Mouse (Mus musculus): ENCODE measurements around the gene Spdl1. TPM values are rescaled to one million over a fixed set of nuclear protein-coding genes. Genes with fewer than 3 reads are reported as not detected.

Spdl1 gene
- total and polyA plus RNA-seq, 3 experiments, result 24.2 to 36.3 TPM; not detected in 1

- Histone ChIP-seq H3K27me3 (ENCODE audit: control insufficient read depth in 1 of 2, insufficient read depth in 2 of 2, low read length in 2 of 2) (peaks cover 2% of the 10 kb centered on the region in 2 experiments; a peak in 2 of 4 replicates), H3K36me3 (ENCODE audit: control insufficient read depth in 1 of 2, insufficient read depth in 2 of 2, low read length in 2 of 2) (no peaks in the 10 kb centered on the region), H3K9ac (ENCODE audit: control insufficient read depth, low read depth, low read length, poor library complexity, severe bottlenecking) (no peak overlapping the region), H3K4me1 (ENCODE audit: control insufficient read depth in 1 of 2, insufficient read depth in 2 of 2, low read length in 2 of 2) (no peaks in the 10 kb centered on the region), H3K27ac (ENCODE audit: control insufficient read depth, low read depth, low read length) (no peak overlapping the region), H3K9me3 (replicated peaks; ENCODE audit: insufficient read depth, low read length) (no peaks in the 10 kb centered on the region), H3K4me3 (ENCODE audit: control insufficient read depth in 1 of 2, insufficient read depth in 1 of 2, low read depth in 2 of 2, low read length in 2 of 2) (no peak overlapping the region), H3K79me2 (ENCODE audit: control insufficient read depth, insufficient read depth, low read length, poor library complexity) (no peaks in the 10 kb centered on the region)
- TF ChIP-seq GATA1 (IDR thresholded peaks at IDR 0.05; ENCODE audit: low read depth, low read length), result no peak
- TF ChIP-seq EP300 (IDR thresholded peaks at IDR 0.05; ENCODE audit: low read depth in 1 of 2, low read length in 2 of 2), result no peak
- no peak for TF ChIP-seq GABPA (IDR thresholded peaks at IDR 0.05; ENCODE audit: low read depth, low read length)
- no peak for TF ChIP-seq HCFC1 (IDR thresholded peaks at IDR 0.05; ENCODE audit: low read depth, low read length)
- no peak for TF ChIP-seq MAZ (IDR thresholded peaks at IDR 0.05; ENCODE audit: low read depth, low read length)
- DNase-seq (ENCODE audit: low read depth, low spot score), result no peak
These were observed 23.2 kb upstream of the Spdl1 start for GRCm38 (mm10) chr11:34856652-34857051.

GRCm38 (mm10) chr11:34846268-34846652, 12.8 kb upstream of the Spdl1 start:
- DNase-seq (ENCODE audit: low read depth, low spot score), result no peak
- Histone ChIP-seq H3K36me3 (ENCODE audit: control insufficient read depth in 1 of 2, insufficient read depth in 2 of 2, low read length in 2 of 2) (no peaks in the 10 kb centered on the region), H3K27ac (ENCODE audit: control insufficient read depth, low read depth, low read length) (no peak overlapping the region), H3K79me2 (ENCODE audit: control insufficient read depth, insufficient read depth, low read length, poor library complexity) (no peaks in the 10 kb centered on the region), H3K4me1 (ENCODE audit: control insufficient read depth in 1 of 2, insufficient read depth in 2 of 2, low read length in 2 of 2) (no peaks in the 10 kb centered on the region), H3K9me3 (replicated peaks; ENCODE audit: insufficient read depth, low read length) (no peaks in the 10 kb centered on the region), H3K27me3 (ENCODE audit: control insufficient read depth in 1 of 2, insufficient read depth in 2 of 2, low read length in 2 of 2) (peaks cover 5 to 6% of the 10 kb centered on the region in 2 experiments), H3K4me3 (ENCODE audit: control insufficient read depth in 1 of 2, insufficient read depth in 1 of 2, low read depth in 2 of 2, low read length in 2 of 2) (no peak overlapping the region), H3K9ac (ENCODE audit: control insufficient read depth, low read depth, low read length, poor library complexity, severe bottlenecking) (no peak overlapping the region)
- TF ChIP-seq MAFK (IDR thresholded peaks at IDR 0.05; ENCODE audit: borderline replicate concordance, low read depth, low read length), result no peak
- no peak for TF ChIP-seq ZC3H11A (IDR thresholded peaks at IDR 0.05; ENCODE audit: low read depth, low read length)
- TF ChIP-seq USF1 (IDR thresholded peaks at IDR 0.05; ENCODE audit: low read depth, low read length), result no peak
- no peak for TF ChIP-seq GABPA (IDR thresholded peaks at IDR 0.05; ENCODE audit: low read depth, low read length)
- TF ChIP-seq MAX (IDR thresholded peaks at IDR 0.05; ENCODE audit: low read length), result no peak

GRCm38 (mm10) chr11:34845567-34846267, 12.3 kb upstream of the Spdl1 start:
- DNase-seq (ENCODE audit: low read depth, low spot score), result no peak
- Histone ChIP-seq H3K4me3 (ENCODE audit: control insufficient read depth in 1 of 2, insufficient read depth in 1 of 2, low read depth in 2 of 2, low read length in 2 of 2) (no peak overlapping the region), H3K9ac (ENCODE audit: control insufficient read depth, low read depth, low read length, poor library complexity, severe bottlenecking) (no peak overlapping the region), H3K4me1 (ENCODE audit: control insufficient read depth in 1 of 2, insufficient read depth in 2 of 2, low read length in 2 of 2) (no peaks in the 10 kb centered on the region), H3K27ac (ENCODE audit: control insufficient read depth, low read depth, low read length) (no peak overlapping the region), H3K27me3 (ENCODE audit: control insufficient read depth in 1 of 2, insufficient read depth in 2 of 2, low read length in 2 of 2) (peaks cover 6% of the 10 kb centered on the region in 2 experiments), H3K36me3 (ENCODE audit: control insufficient read depth in 1 of 2, insufficient read depth in 2 of 2, low read length in 2 of 2) (no peaks in the 10 kb centered on the region), H3K79me2 (ENCODE audit: control insufficient read depth, insufficient read depth, low read length, poor library complexity) (no peaks in the 10 kb centered on the region), H3K9me3 (replicated peaks; ENCODE audit: insufficient read depth, low read length) (no peaks in the 10 kb centered on the region)
- TF ChIP-seq NELFE (IDR thresholded peaks at IDR 0.05; ENCODE audit: low read depth, low read length) (no peak), ZNF384 (IDR thresholded peaks at IDR 0.05; ENCODE audit: low read depth, low read length) (no peak), MEF2A (IDR thresholded peaks at IDR 0.05; ENCODE audit: extremely low read depth, insufficient replicate concordance, low read depth, low read length, poor library complexity, severe bottlenecking) (no peak), MAFK (IDR thresholded peaks at IDR 0.05; ENCODE audit: borderline replicate concordance, low read depth, low read length) (no peak), ETS1 (IDR thresholded peaks at IDR 0.05; ENCODE audit: low read depth, low read length) (no peak), CHD2 (IDR thresholded peaks at IDR 0.05; ENCODE audit: low read length) (no peak), CTCF (IDR thresholded peaks at IDR 0.05 in 2 of 3, conservative IDR thresholded peaks at IDR 0.05 in 1 of 3; ENCODE audit: control insufficient read depth in 1 of 3, insufficient read depth in 1 of 3, low read depth in 2 of 3, low read length in 3 of 3, poor library complexity in 1 of 3, severe bottlenecking in 1 of 3) (no peak), GATA1 (IDR thresholded peaks at IDR 0.05; ENCODE audit: low read depth, low read length) (no peak)

Measured in MEL (cell line).